Mouse (Mus musculus) testis, postnatal 10 days (tissue): ENCODE results near the gene Mrpl57.
A peak's percentile ranks its signal among the peaks of the same experiment; 100 is the strongest.
"Not testable (repeated sequence)": the region's sequence is repeated elsewhere in the genome, so short reads cannot be mapped to it uniquely, and the experiment has no call there.

Experiments
- DNase-seq: peaks from one replicate; pipeline ENCODE4 v3.0.0; 2021; ENCODE audit warnings: low spot score

The Mrpl57 gene

GRCm38 (mm10) chr14:57825788-57826751 lies at the start of gene Mrpl57, which contains the start of gene Ska3:
TSS of gene Mrpl57 (plus strand) at chr14:57826234.
TSS of gene Ska3 (minus strand) at chr14:57826185.
- peak; percentile 95 for DNase-seq

GRCm38 (mm10) chr14:57787406-57787805 lies 38.6 kb upstream of the Mrpl57 start:
- no peak for DNase-seq

- DNase-seq = no peak
Observed at GRCm38 (mm10) chr14:57789311-57789710, 36.7 kb upstream of the Mrpl57 start.

GRCm38 (mm10) chr14:57789759-57790158 lies 36.3 kb upstream of the Mrpl57 start:
- DNase-seq = no peak

- no peak for DNase-seq
Observed at GRCm38 (mm10) chr14:57791171-57791570, 34.9 kb upstream of the Mrpl57 start.

- DNase-seq = no peak
Observed at GRCm38 (mm10) chr14:57797551-57797950, 28.5 kb upstream of the Mrpl57 start.

GRCm38 (mm10) chr14:57797991-57798931 lies 27.8 kb upstream of the Mrpl57 start, which contains the start of gene Sap18:
TSS of gene Sap18 (plus strand) at chr14:57798180.
- peak; percentile 97 for DNase-seq

GRCm38 (mm10) chr14:57803731-57804130 lies 22.3 kb upstream of the Mrpl57 start:
- DNase-seq = no peak

- DNase-seq = no peak
Observed at GRCm38 (mm10) chr14:57808558-57808957, 17.5 kb upstream of the Mrpl57 start.

- no peak for DNase-seq
Observed at GRCm38 (mm10) chr14:57810886-57811285, 15.1 kb upstream of the Mrpl57 start.

GRCm38 (mm10) chr14:57811844-57812243 lies 14.2 kb upstream of the Mrpl57 start:
- DNase-seq = no peak

GRCm38 (mm10) chr14:57820839-57821238 lies 5.2 kb upstream of the Mrpl57 start:
- no peak for DNase-seq

- no peak for DNase-seq
Observed at GRCm38 (mm10) chr14:57827284-57827683, 1.2 kb downstream of the Mrpl57 start.

GRCm38 (mm10) chr14:57833526-57833925 lies 7.5 kb downstream of the Mrpl57 start:
- DNase-seq = no peak

- no peak for DNase-seq
Observed at GRCm38 (mm10) chr14:57835157-57835556, 9.1 kb downstream of the Mrpl57 start.

GRCm38 (mm10) chr14:57844535-57844934 lies 18.5 kb downstream of the Mrpl57 start:
- no peak for DNase-seq

GRCm38 (mm10) chr14:57848061-57848460 lies 22.0 kb downstream of the Mrpl57 start:
- DNase-seq = not testable (repeated sequence)

GRCm38 (mm10) chr14:57848646-57849045 lies 22.6 kb downstream of the Mrpl57 start:
- DNase-seq = no peak

- DNase-seq = no peak
Observed at GRCm38 (mm10) chr14:57850330-57850729, 24.3 kb downstream of the Mrpl57 start.

- no peak for DNase-seq
Observed at GRCm38 (mm10) chr14:57852961-57853360, 26.9 kb downstream of the Mrpl57 start.

- DNase-seq = not testable (repeated sequence)
Observed at GRCm38 (mm10) chr14:57856037-57856436, 30.0 kb downstream of the Mrpl57 start.

GRCm38 (mm10) chr14:57858601-57859000 lies 32.6 kb downstream of the Mrpl57 start:
- DNase-seq = no peak
